Mouse (Mus musculus) spleen, adult 2 months (tissue): ENCODE data around the gene Xlr5b.
"Not testable (repeated sequence)": the region's sequence is repeated elsewhere in the genome, so short reads cannot be mapped to it uniquely, and the experiment has no call there.

Experiments
- CTCF ChIP-seq: fragments of 200-500 bp; IDR thresholded peaks from 2 replicates; pipeline ENCODE4 v1.5.1; 2011; ENCODE audit warnings: mild to moderate bottlenecking, inconsistent platforms; ENCODE audit not compliant: insufficient read depth, insufficient read length, insufficient replicate concordance; ENCODE audit errors: extremely low read depth
- POLR2A ChIP-seq: fragments of 200-500 bp; IDR thresholded peaks from 2 replicates; pipeline ENCODE4 v1.6.1; 2011; ENCODE audit warnings: low read depth, low read length, inconsistent platforms

GRCm38 (mm10) chrX:73148496-73148895 is at the start of gene Xlr5b:
- TF ChIP-seq POLR2A, CTCF: not testable (repeated sequence)
